Mouse (Mus musculus): ENCODE measurements around the gene Fam114a1.

Fam114a1 gene

GRCm38 (mm10) chr5:65057596-65057995 is 87.7 kb downstream of the Fam114a1 start:
- no peak for DNase-seq (ENCODE audit: low read depth, low spot score)

GRCm38 (mm10) chr5:65059806-65060205 is 89.9 kb downstream of the Fam114a1 start:
- DNase-seq (ENCODE audit: low read depth, low spot score), result no peak

- DNase-seq (ENCODE audit: low read depth, low spot score), result no peak
These were observed 92.4 kb downstream of the Fam114a1 start for GRCm38 (mm10) chr5:65062236-65062635.

GRCm38 (mm10) chr5:65063266-65063665 is 93.4 kb downstream of the Fam114a1 start:
- DNase-seq (ENCODE audit: low read depth, low spot score), result no peak

- DNase-seq (ENCODE audit: low read depth, low spot score), result no peak
These were observed 98.3 kb downstream of the Fam114a1 start for GRCm38 (mm10) chr5:65068166-65068565.

GRCm38 (mm10) chr5:65069872-65070271 is 100.0 kb downstream of the Fam114a1 start:
- no peak for DNase-seq (ENCODE audit: low read depth, low spot score)

GRCm38 (mm10) chr5:65071689-65072118 is 101.8 kb downstream of the Fam114a1 start:
- no peak for DNase-seq (ENCODE audit: low read depth, low spot score)

- no peak for DNase-seq (ENCODE audit: low read depth, low spot score)
These were observed 103.4 kb downstream of the Fam114a1 start for GRCm38 (mm10) chr5:65073247-65073646.

GRCm38 (mm10) chr5:65074693-65075092 is 104.8 kb downstream of the Fam114a1 start:
- no peak for DNase-seq (ENCODE audit: low read depth, low spot score)

GRCm38 (mm10) chr5:65076087-65076486 is 106.2 kb downstream of the Fam114a1 start:
- no peak for DNase-seq (ENCODE audit: low read depth, low spot score)

- no peak for DNase-seq (ENCODE audit: low read depth, low spot score)
These were observed 106.9 kb downstream of the Fam114a1 start for GRCm38 (mm10) chr5:65076748-65077147.

GRCm38 (mm10) chr5:65078081-65078480 is 108.2 kb downstream of the Fam114a1 start:
- no peak for DNase-seq (ENCODE audit: low read depth, low spot score)

GRCm38 (mm10) chr5:65079881-65080280 is 110.0 kb downstream of the Fam114a1 start:
- no peak for DNase-seq (ENCODE audit: low read depth, low spot score)

GRCm38 (mm10) chr5:65081836-65082235 is 112.0 kb downstream of the Fam114a1 start:
- no peak for DNase-seq (ENCODE audit: low read depth, low spot score)

GRCm38 (mm10) chr5:65086522-65086921 is 116.7 kb downstream of the Fam114a1 start:
- DNase-seq (ENCODE audit: low read depth, low spot score), result no peak

GRCm38 (mm10) chr5:65089707-65090106 is 119.8 kb downstream of the Fam114a1 start:
- DNase-seq (ENCODE audit: low read depth, low spot score), result no peak

- no peak for DNase-seq (ENCODE audit: low read depth, low spot score)
These were observed 121.5 kb downstream of the Fam114a1 start for GRCm38 (mm10) chr5:65091184-65091858.

Measured in embryo, embryonic 11.5 days (tissue).